In genomic region chr9:67572790-67573682, GRCm38 (mm10) we compare ENCODE assay signal across 9 mouse cellular contexts. TPM values are rescaled to one million over a fixed set of nuclear protein-coding genes. Genes with fewer than 3 reads are reported as not detected.
A peak's percentile ranks its signal among the peaks of the same experiment; 100 is the strongest.
DNase-seq lines count a peak whose midpoint lies in the region; ATAC-seq and TF ChIP-seq lines count a peak whose summit lies in the region.
"Had no signal": no experiment of that assay in that cellular context is flagged by ENCODE, and none has a peak within 500 bp of the region (broad histone marks: within the 10 kb centered on the region; RNA-seq: fewer than 3 reads in every experiment).

No protein-coding gene starts in this region.

- H3K36me3 ChIP-seq in heart, embryonic 10.5 days: no peaks in the 10 kb centered on the region
- no peaks in the 10 kb centered on the region for H3K36me3 ChIP-seq in heart, embryonic 15.5 days
- H3K36me3 ChIP-seq in midbrain, embryonic 11.5 days (ENCODE audit: control insufficient read depth, insufficient read depth, low read length): no peaks in the 10 kb centered on the region
- H3K36me3 ChIP-seq: limb, embryonic 12.5 days had no signal

- H3K4me2 ChIP-seq in heart, embryonic 15.5 days: peak overlapping the region; percentile 38
- H3K4me2 ChIP-seq in midbrain, embryonic 11.5 days: no peak overlapping the region
- H3K4me2 ChIP-seq: limb, embryonic 12.5 days had no signal

- H3K27ac ChIP-seq in heart, embryonic 10.5 days: peak overlapping the region; percentile 47; the same call in 1 of the 2 replicates
- H3K27ac ChIP-seq in cerebellum, adult 2 months (ENCODE audit: insufficient read depth, low read length): no peak overlapping the region
- H3K27ac ChIP-seq in heart, embryonic 15.5 days: peak overlapping the region; percentile 87
- H3K27ac ChIP-seq in midbrain, embryonic 11.5 days (ENCODE audit: low read depth, low read length): peak overlapping the region; percentile 9; the same call in 1 of the 2 replicates
- H3K27ac ChIP-seq: limb, embryonic 12.5 days had no signal

- DNase-seq in heart, embryonic 10.5 days (ENCODE audit: low spot score): no peak
- DNase-seq in heart, postnatal 36 days: no peak
- DNase-seq in cerebellum, adult 2 months: peak; percentile 50 to 66
- no peak for DNase-seq in midbrain, embryonic 11.5 days (ENCODE audit: low spot score, missing footprints)
- DNase-seq in spleen, adult 12 weeks (ENCODE audit: low spot score): no peak
- no peak for DNase-seq in lung, adult 2 months
- no peak for DNase-seq in gastrocnemius, adult 18-20 months (ENCODE audit: low spot score)

- intact Hi-C loops in heart, postnatal 36 days (cut with DNase I): no loop called here

- H3K4me1 ChIP-seq in heart, embryonic 10.5 days: peaks cover 27% of the 10 kb centered on the region
- peaks cover 16% of the 10 kb centered on the region for H3K4me1 ChIP-seq in cerebellum, adult 2 months (ENCODE audit: control insufficient read depth, insufficient read depth, low read length)
- peaks cover 35% of the 10 kb centered on the region for H3K4me1 ChIP-seq in heart, embryonic 15.5 days (replicated peaks)
- H3K4me1 ChIP-seq in midbrain, embryonic 11.5 days (ENCODE audit: control insufficient read depth, insufficient read depth, low read length): peaks cover 18% of the 10 kb centered on the region
- no peaks in the 10 kb centered on the region for H3K4me1 ChIP-seq in lung, adult 2 months (ENCODE audit: control insufficient read depth, insufficient read depth, low read length)

- WGBS in heart, embryonic 10.5 days: 65% methylated on average over 10 of the region's 10 CpGs
- WGBS in cerebellum, adult 2 months: 9% methylated on average over 10 of the region's 10 CpGs
- WGBS in heart, embryonic 15.5 days: 34% methylated on average over 10 of the region's 10 CpGs
- WGBS in midbrain, embryonic 11.5 days: 41% methylated on average over 10 of the region's 10 CpGs
- 61% methylated on average over 10 of the region's 10 CpGs for WGBS in lung, adult 2 months

- H3K9ac ChIP-seq in heart, embryonic 15.5 days: no peak overlapping the region
- no peak overlapping the region for H3K9ac ChIP-seq in midbrain, embryonic 11.5 days (ENCODE audit: low read length)
- H3K9ac ChIP-seq: limb, embryonic 12.5 days had no signal

- no peaks in the 10 kb centered on the region for H3K27me3 ChIP-seq in heart, embryonic 10.5 days (ENCODE audit: insufficient read depth, poor library complexity, severe bottlenecking)
- H3K27me3 ChIP-seq in cerebellum, adult 2 months (ENCODE audit: control insufficient read depth, insufficient read depth, low read length): no peaks in the 10 kb centered on the region
- H3K27me3 ChIP-seq in heart, embryonic 15.5 days: no peaks in the 10 kb centered on the region
- H3K27me3 ChIP-seq in midbrain, embryonic 11.5 days (ENCODE audit: control insufficient read depth, insufficient read depth, low read length): no peaks in the 10 kb centered on the region
- H3K27me3 ChIP-seq: limb, embryonic 12.5 days had no signal

- H3K4me3 ChIP-seq in heart, embryonic 10.5 days: no peak overlapping the region
- peak overlapping the region; percentile 46 for H3K4me3 ChIP-seq in cerebellum, adult 2 months (replicated peaks; ENCODE audit: insufficient read depth, low read depth, low read length)
- peak overlapping the region; percentile 20 for H3K4me3 ChIP-seq in heart, embryonic 15.5 days
- no peak overlapping the region for H3K4me3 ChIP-seq in midbrain, embryonic 11.5 days (ENCODE audit: low read depth, low read length)
- no peak overlapping the region for H3K4me3 ChIP-seq in lung, adult 2 months (replicated peaks; ENCODE audit: extremely low read depth, low read depth, low read length)
- H3K4me3 ChIP-seq: limb, embryonic 12.5 days had no signal

- TF ChIP-seq CTCF in cerebellum, adult 2 months (IDR thresholded peaks at IDR 0.05; ENCODE audit: borderline replicate concordance, insufficient read depth, low read depth, low read length): no peak
- no peak for TF ChIP-seq CTCF in lung, adult 2 months (IDR thresholded peaks at IDR 0.05; ENCODE audit: insufficient read depth, low read length)

- ATAC-seq in heart, embryonic 15.5 days (replicated peaks; ENCODE audit: insufficient number of reproducible peaks, insufficient read depth, low FRiP score, low read depth): peak; percentile 48; the same call in 1 of the 2 replicates
- no peak for ATAC-seq in midbrain, embryonic 11.5 days (ENCODE audit: low FRiP score)

- no peaks in the 10 kb centered on the region for H3K9me3 ChIP-seq in heart, embryonic 10.5 days
- H3K9me3 ChIP-seq in heart, embryonic 15.5 days (replicated peaks): no peaks in the 10 kb centered on the region
- H3K9me3 ChIP-seq in midbrain, embryonic 11.5 days (ENCODE audit: control insufficient read depth, low read length): no peaks in the 10 kb centered on the region
- H3K9me3 ChIP-seq: limb, embryonic 12.5 days had no signal

- TF ChIP-seq POLR2A in cerebellum, adult 2 months (IDR thresholded peaks at IDR 0.05; ENCODE audit: borderline replicate concordance, insufficient read depth, low read length): no peak
- TF ChIP-seq POLR2A in lung, adult 2 months (IDR thresholded peaks at IDR 0.05; ENCODE audit: borderline replicate concordance, extremely low read depth, low read depth, low read length): no peak

RNA-seq across cellular contexts. Expression of gene Tln2, which starts 13.5 kb away (rescaled TPM):
- 34.7 and 53.3 TPM in 2 replicates for polyA plus RNA-seq in heart, embryonic 10.5 days (2016; fragmentation: Nextera tagmentation; extraction: Ambion mirVana)
- 10 to 100 TPM; 80.3 to 90.0 TPM for total RNA-seq in heart, postnatal 36 days (2021)
- polyA plus RNA-seq in cerebellum, adult 2 months (2012; rRNA removed): 25.9 and 28.7 TPM in 2 replicates
- 58.4 and 65.7 TPM in 2 replicates for polyA plus RNA-seq in heart, embryonic 15.5 days (2015; fragmentation: Nextera tagmentation; extraction: Ambion mirVana)
- polyA plus RNA-seq in midbrain, embryonic 11.5 days (2014; fragmentation: Nextera tagmentation; extraction: Ambion mirVana): 16.8 and 17.9 TPM in 2 replicates
- polyA plus RNA-seq in lung, adult 2 months (2012; rRNA removed): 11.6 and 14.1 TPM in 2 replicates
- 10 to 100 TPM; 62.3 to 75.9 TPM for total RNA-seq in gastrocnemius, adult 18-20 months (2021)

Comparison
In these comparisons a context has a peak if more than half of its experiments do, and no peak if none do; other contexts are left out.
1. H3K4me3 ChIP-seq: peak in cerebellum, adult 2 months (single experiment) and heart, embryonic 15.5 days (single experiment); none in heart, embryonic 10.5 days (single experiment), midbrain, embryonic 11.5 days (single experiment) and lung, adult 2 months (single experiment).
2. DNase-seq: peak in cerebellum, adult 2 months (2 of 2); none in heart, embryonic 10.5 days (single experiment), heart, postnatal 36 days (0 of 2), midbrain, embryonic 11.5 days (single experiment), spleen, adult 12 weeks (single experiment), lung, adult 2 months (single experiment) and gastrocnemius, adult 18-20 months (single experiment).